Mouse (Mus musculus) central nervous system, embryonic 11.5 days (tissue): ENCODE data around the gene Ccl22. TPM values are rescaled to one million over a fixed set of nuclear protein-coding genes. Genes with fewer than 3 reads are reported as not detected.

Experiments used
- polyA plus RNA-seq: library from polyadenylated mRNA; depleted of rRNA; stranded (reverse); fragments of >200 nt; gene quantifications from 2 replicates; pipeline ENCODE4 v1.2.3, GENCODE M21; 2012; rRNA removed

Gene Ccl22
- not detected in 2 replicates for polyA plus RNA-seq

DNA sequence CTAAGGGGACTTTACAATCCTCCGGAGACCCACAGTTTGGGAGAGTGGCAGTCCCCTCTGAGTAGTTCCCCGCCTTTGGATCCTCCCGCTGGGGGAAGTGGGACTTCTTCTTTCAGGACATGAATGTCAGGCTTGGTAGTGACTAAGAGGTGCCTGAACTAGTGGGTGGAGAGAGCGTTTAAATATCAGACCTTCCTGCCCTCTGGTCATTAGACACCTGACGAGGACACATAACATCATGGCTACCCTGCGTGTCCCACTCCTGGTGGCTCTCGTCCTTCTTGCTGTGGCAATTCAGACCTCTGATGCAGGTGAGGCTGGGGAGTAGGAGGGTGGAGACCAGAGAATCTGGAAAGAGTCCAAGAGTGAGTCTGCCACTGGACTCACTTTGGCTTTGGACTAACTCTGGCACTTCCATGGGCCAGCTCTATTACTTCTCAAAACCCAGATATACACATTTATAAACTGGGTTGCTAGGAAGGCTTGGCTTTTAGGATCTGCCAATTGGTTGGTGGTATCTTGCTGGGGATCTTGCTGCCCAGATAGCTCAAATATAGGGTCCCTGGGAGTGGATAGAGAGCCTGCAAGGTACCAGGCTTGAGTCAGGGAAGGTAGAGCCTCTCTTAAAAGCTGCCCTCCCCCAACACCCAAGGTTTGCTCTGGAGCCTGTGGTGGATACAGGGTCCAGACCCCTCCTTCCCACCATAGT is at the start of gene Ccl22:
TSS of gene Ccl22 (plus strand) at position 115 of the 709 bp plus-strand sequence.

DNA sequence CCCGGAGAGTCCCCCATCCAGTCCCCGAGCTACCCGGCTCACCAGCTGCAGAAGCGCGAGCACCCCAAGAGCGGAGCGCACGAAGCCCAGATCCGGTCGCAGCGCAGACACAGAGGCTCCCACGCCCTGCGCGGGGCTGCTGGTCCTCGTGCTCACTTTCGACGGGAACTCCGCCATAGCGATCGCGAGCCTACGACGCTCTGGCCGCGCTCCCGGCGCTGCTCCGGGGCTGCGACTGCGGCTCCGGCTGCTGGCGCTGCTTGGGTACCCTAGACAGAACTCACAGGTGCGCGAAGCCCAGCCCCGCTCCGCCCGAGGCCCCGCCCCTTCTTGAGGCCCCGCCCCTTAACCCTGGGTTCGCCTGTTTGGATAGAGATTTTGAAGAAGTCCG is 49.4 kb upstream of the Ccl22 start, which contains the start of gene Pllp:
TSS of gene Pllp (minus strand) at position 285 of the 391 bp plus-strand sequence.

DNA sequence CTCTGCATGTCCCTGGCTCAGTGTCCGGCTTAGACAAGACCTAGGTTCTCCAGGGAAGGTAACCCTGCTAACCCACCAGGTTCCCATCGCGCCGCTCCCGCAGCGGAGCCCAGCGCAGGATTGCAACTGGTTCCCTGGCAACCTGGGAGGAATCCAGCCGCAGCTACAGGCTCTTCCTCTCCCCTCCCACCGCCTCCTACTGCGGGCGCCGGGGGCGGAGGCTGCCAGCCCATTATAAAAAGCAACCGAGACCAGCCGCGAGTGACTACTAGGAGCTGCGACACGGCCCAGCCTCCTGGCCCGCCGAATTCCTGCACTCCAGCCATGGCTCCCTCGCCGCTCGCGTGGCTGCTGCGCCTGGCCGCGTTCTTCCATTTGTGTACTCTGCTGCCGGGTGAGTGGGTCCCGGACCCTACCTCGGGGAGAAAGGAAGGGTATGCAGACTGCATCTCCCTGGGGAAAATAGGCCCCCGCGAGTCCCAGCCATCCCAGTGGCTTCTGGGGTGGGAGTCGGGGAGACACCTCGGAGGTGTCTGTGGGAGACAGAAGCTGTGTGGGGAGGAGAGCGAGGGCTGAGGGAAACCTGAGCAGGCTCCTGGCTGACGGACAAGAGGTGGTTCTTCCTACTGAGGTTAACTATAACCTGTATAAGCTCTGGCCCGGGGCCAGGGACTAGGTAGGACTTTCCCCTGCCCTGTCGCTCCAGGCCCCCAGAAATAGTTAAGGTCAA is 26.7 kb downstream of the Ccl22 start, which contains the start of gene Cx3cl1:
TSS of gene Cx3cl1 (plus strand) at position 69 of the 730 bp plus-strand sequence.

Other genes starting within 250 kb of the Ccl22 start
- 12.1 and 14.7 TPM in 2 replicates for gene Cpne2, start 212.6 kb upstream of the Ccl22 start, polyA plus RNA-seq
- gene Rspry1, start 143.7 kb upstream of the Ccl22 start, polyA plus RNA-seq, result 25.5 and 28.3 TPM in 2 replicates
- 76.1 and 182 TPM in 2 replicates for gene Fam192a, start 143.6 kb upstream of the Ccl22 start, polyA plus RNA-seq
- gene Arl2bp, start 79.0 kb upstream of the Ccl22 start, polyA plus RNA-seq, result 170 and 186 TPM in 2 replicates
- 0.19 and 0.29 TPM in 2 replicates for gene Pllp, start 49.3 kb upstream of the Ccl22 start, polyA plus RNA-seq
- gene Cx3cl1, start 26.4 kb downstream of the Ccl22 start, polyA plus RNA-seq, result 7.0 and 7.1 TPM in 2 replicates
- gene Ccl17, start 64.9 kb downstream of the Ccl22 start, polyA plus RNA-seq, result 0.15 TPM in 1 of 2 replicates, not detected in the other
- gene Coq9, start 92.7 kb downstream of the Ccl22 start, polyA plus RNA-seq, result 56.5 and 57.9 TPM in 2 replicates
- 71.1 and 73.5 TPM in 2 replicates for gene Ciapin1, start 92.8 kb downstream of the Ccl22 start, polyA plus RNA-seq
- gene Polr2c, start 111.9 kb downstream of the Ccl22 start, polyA plus RNA-seq, result 124 and 127 TPM in 2 replicates
- 15.2 and 21.9 TPM in 2 replicates for gene Dok4, start 130.7 kb downstream of the Ccl22 start, polyA plus RNA-seq
- 24.7 and 25.5 TPM in 2 replicates for gene Ccdc102a, start 172.5 kb downstream of the Ccl22 start, polyA plus RNA-seq
- 0.20 and 0.42 TPM in 2 replicates for gene Adgrg5, start 178.1 kb downstream of the Ccl22 start, polyA plus RNA-seq
- gene Adgrg1, start 229.2 kb downstream of the Ccl22 start, polyA plus RNA-seq, result 160 and 196 TPM in 2 replicates